Mouse (Mus musculus) hindbrain, embryonic 11.5 days (tissue): ENCODE results near the gene Gm49601. TPM values are rescaled to one million over a fixed set of nuclear protein-coding genes. Genes with fewer than 3 reads are reported as not detected.

Source experiments
- ATAC-seq: fragments of 200-750 bp; cut with Nextera tagmentation; 2 replicates; pipeline ENCODE4 v1.8.0; 2017; ENCODE audit warnings: mild to moderate bottlenecking, moderate TSS enrichment, moderate library complexity; ENCODE audit not compliant: low FRiP score
- DNase-seq: peaks from one replicate; pipeline ENCODE4 v3.0.0-alpha.2; 2015; ENCODE audit warnings: low spot score
- H3K27ac ChIP-seq: fragments of 300-500 bp; sonication (generic); 2 replicates; pipeline ENCODE4 v1.5.1; 2014; ENCODE audit warnings: mild to moderate bottlenecking, low read depth, low read length
- H3K27me3 ChIP-seq: fragments of 300-500 bp; sonication (generic); 2 replicates; pipeline ENCODE4 v1.6.1; 2014; ENCODE audit warnings: mild to moderate bottlenecking, low read length, moderate library complexity, mixed read lengths; ENCODE audit not compliant: control insufficient read depth, insufficient read depth
- H3K36me3 ChIP-seq: fragments of 300-500 bp; sonication (generic); 2 replicates; pipeline ENCODE4 v1.6.1; 2014; ENCODE audit warnings: mild to moderate bottlenecking, low read length, moderate library complexity, mixed read lengths; ENCODE audit not compliant: control insufficient read depth, insufficient read depth
- H3K4me1 ChIP-seq: fragments of 300-500 bp; sonication (generic); replicated peaks from 2 replicates; pipeline ENCODE4 v1.6.1; 2014; ENCODE audit warnings: low read length, mixed read lengths; ENCODE audit not compliant: control insufficient read depth, insufficient read depth
- H3K4me2 ChIP-seq: fragments of 300-500 bp; sonication (generic); replicated peaks from 2 replicates; pipeline ENCODE4 v1.6.1; 2014; ENCODE audit warnings: mild to moderate bottlenecking, low read depth, low read length
- H3K4me3 ChIP-seq: fragments of 300-500 bp; sonication (generic); 2 replicates; pipeline ENCODE4 v1.5.1; 2014; ENCODE audit warnings: low read depth, low read length
- H3K9ac ChIP-seq: fragments of 300-500 bp; sonication (generic); 2 replicates; pipeline ENCODE4 v1.6.1; 2014; ENCODE audit warnings: low read depth, low read length
- H3K9me3 ChIP-seq: fragments of 300-500 bp; sonication (generic); 2 replicates; pipeline ENCODE4 v1.6.1; 2016; ENCODE audit warnings: low read length; ENCODE audit not compliant: control insufficient read depth
- WGBS: fragments of 180-500 bp; shearing (Covaris S2); extraction: QIAGEN DNeasy Blood & Tissue Kit; methylation state at CpG from one replicate; pipeline ENCODE4 v1.1.7; 2014; 5-methylcytosine and 5-hydroxymethylcytosine counted together
- polyA plus RNA-seq: library from polyadenylated mRNA; unstranded; fragments of >200 nt; fragmentation: Nextera tagmentation; extraction: Ambion mirVana; gene quantifications from 2 replicates; pipeline ENCODE4 v1.2.1, GENCODE M21; 2014

Gm49601 gene
- polyA plus RNA-seq, 1 experiment from 2014 or later = 6.0 TPM

DNA sequence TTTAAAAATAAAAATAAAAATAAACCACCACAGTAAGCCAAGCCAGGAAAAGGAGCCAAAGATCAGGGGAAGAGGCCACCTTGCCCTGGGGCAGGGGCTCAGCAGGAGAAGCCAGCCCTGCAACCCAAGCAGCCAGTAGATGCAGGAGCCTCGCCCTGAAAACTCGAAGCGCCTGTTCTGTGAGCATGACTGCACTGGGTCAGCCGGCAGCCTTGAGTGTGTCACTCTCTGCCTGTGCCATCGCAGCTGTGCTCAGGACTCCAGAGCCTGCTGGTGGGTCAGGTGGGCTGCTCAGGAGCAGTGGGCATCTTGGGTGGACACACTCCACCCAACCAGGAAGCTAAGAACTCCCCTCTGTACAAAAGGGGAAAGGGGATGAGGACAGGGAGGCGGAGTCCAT is 19.1 kb upstream of the Gm49601 start:
- Histone ChIP-seq H3K4me2 (no peak overlapping the region), H3K27me3 (no peaks in the 10 kb centered on the region), H3K36me3 (no peaks in the 10 kb centered on the region), H3K9ac (no peak overlapping the region), H3K4me3 (no peak overlapping the region), H3K4me1 (no peaks in the 10 kb centered on the region), H3K27ac (no peak overlapping the region), H3K9me3 (no peaks in the 10 kb centered on the region)
- WGBS = 77% methylated on average over 6 of the region's 6 CpGs
- ATAC-seq = no peak
- no peak for DNase-seq

DNA sequence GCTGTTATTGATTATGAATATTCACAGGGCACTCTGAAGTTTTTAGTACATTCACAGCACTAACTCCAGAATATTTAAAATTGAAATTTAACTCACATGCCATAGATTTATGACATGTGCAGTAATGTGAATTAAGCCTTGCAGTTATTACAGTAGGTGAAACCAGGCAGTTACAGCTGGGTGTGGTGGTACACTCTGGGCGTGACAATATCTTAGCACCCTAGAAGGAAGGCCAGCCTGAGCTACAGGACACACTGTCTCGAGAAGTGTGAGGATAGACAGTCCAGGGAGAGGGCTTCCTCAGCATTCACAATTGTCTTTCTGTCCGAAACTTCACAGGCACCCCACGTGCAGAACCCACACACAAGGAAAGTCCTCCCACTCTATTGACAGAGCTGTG is 18.3 kb upstream of the Gm49601 start:
- DNase-seq = no peak
- H3K9me3 ChIP-seq = no peaks in the 10 kb centered on the region
- no peaks in the 10 kb centered on the region for H3K4me1 ChIP-seq
- no peak overlapping the region for H3K4me2 ChIP-seq
- no peak overlapping the region for H3K27ac ChIP-seq
- WGBS = 78% methylated on average over 4 of the region's 4 CpGs
- H3K27me3 ChIP-seq = no peaks in the 10 kb centered on the region
- ATAC-seq = no peak
- H3K9ac ChIP-seq = no peak overlapping the region
- no peaks in the 10 kb centered on the region for H3K36me3 ChIP-seq
- no peak overlapping the region for H3K4me3 ChIP-seq

DNA sequence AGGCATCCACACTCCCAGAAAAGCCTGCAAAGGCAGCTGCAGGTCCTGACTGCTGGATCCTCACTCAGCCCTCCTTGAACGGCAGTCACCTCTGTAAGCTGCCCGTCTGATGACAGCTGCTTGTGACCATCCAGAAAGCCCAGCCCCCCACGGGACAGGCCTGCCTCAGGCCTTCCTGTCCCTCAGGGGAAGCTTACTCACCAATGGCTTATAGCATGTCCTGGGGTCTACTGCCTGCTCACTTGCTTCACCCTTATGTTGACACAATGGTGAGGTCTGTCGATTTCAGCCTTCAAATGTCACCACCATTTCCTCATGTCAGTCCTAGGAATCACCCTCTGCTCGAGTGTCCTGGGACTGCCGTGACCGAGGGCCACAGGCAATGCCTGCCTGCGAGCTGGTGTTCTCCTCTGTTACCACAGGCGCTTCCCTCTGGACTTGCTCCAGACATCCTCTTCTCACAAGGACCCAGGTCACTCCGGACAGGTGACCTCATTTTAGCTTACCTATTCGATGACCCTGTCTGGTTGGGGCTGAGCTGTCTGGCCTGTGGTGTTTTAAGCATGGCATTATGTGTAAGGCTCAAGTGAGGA is 17.3 kb upstream of the Gm49601 start:
- Histone ChIP-seq H3K36me3 (no peaks in the 10 kb centered on the region), H3K4me1 (no peaks in the 10 kb centered on the region), H3K4me2 (no peak overlapping the region), H3K27ac (no peak overlapping the region), H3K9me3 (no peaks in the 10 kb centered on the region), H3K27me3 (no peaks in the 10 kb centered on the region), H3K4me3 (no peak overlapping the region), H3K9ac (no peak overlapping the region)
- 76% methylated on average over 11 of the region's 11 CpGs for WGBS
- no peak for DNase-seq
- no peak for ATAC-seq

DNA sequence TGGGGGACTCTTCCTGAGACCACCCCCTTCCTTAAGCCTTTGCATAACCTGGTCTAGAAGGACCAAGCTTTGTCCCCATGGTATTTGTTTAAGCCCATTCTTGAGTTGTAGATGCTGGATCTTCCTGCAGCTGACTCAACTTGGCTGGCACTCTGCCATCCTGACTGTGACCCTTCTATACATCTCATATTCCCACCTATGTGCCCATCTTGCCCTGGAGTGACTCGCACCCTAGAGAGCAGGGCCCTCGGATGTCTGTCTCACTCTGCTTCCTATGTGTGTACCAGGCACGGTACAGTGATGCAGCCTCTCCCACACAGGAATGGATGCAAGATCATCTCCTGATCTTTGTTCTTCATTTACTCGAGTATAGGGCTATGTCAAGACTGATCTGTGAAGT is 16.7 kb upstream of the Gm49601 start:
- H3K9me3 ChIP-seq = no peaks in the 10 kb centered on the region
- no peaks in the 10 kb centered on the region for H3K4me1 ChIP-seq
- ATAC-seq (no peak), DNase-seq (no peak)
- no peaks in the 10 kb centered on the region for H3K36me3 ChIP-seq
- no peak overlapping the region for H3K4me2 ChIP-seq
- WGBS = 87% methylated on average over 4 of the region's 4 CpGs
- H3K27me3 ChIP-seq = no peaks in the 10 kb centered on the region
- no peak overlapping the region for H3K27ac ChIP-seq
- no peak overlapping the region for H3K9ac ChIP-seq
- H3K4me3 ChIP-seq = no peak overlapping the region

DNA sequence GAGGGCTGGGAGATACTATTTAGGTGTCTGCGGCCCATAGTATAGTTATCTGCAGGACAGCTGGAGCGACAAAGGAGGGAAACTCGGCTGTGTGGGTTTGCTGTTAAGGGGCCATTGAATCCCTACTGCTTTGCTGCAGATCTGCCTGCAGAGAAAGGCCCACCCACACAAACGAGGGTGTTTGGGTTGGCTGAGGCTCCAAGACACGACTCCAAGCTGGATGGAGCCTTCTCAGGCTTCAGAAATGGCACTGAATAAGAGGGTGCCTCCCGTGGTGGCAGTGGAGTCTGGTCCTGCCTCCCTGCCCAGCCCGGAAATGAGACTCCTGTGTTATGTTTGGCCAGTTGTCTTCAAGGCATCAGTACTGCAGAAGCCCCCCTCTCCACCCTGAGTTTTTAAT is 16.1 kb upstream of the Gm49601 start:
- no peak overlapping the region for H3K4me3 ChIP-seq
- H3K36me3 ChIP-seq = no peaks in the 10 kb centered on the region
- no peaks in the 10 kb centered on the region for H3K9me3 ChIP-seq
- 48% methylated on average over 7 of the region's 7 CpGs for WGBS
- H3K27ac ChIP-seq = no peak overlapping the region
- no peak overlapping the region for H3K4me2 ChIP-seq
- no peaks in the 10 kb centered on the region for H3K27me3 ChIP-seq
- DNase-seq = no peak
- H3K9ac ChIP-seq = no peak overlapping the region
- no peaks in the 10 kb centered on the region for H3K4me1 ChIP-seq
- ATAC-seq = no peak

DNA sequence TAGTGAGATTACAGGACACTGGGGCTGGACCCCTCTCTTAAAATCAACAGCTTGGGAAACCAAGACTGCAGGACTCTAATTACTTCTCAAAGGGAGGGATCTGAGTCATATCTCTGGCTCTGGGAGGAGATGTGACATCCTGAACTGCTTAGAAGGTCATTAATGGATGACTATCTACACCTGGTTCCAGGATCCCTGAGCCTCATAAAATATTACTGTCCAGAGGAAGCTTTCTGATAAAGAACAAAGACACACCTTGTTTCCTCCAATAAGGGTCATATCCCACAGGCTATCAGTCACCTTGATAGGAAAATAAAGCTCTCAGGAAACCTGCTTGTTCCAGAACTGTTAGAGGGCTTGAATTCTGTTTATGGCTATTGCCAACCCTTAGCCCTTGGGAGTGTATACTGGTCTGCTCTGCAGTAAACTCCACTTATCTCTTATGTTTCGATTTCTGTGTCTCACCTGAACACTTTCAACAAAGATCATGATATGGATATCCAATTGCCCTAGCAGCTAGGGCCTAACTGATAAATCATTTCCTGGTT is 13.2 kb upstream of the Gm49601 start:
- WGBS = 84% methylated on average over 1 of the region's 1 CpGs
- ATAC-seq = no peak

DNA sequence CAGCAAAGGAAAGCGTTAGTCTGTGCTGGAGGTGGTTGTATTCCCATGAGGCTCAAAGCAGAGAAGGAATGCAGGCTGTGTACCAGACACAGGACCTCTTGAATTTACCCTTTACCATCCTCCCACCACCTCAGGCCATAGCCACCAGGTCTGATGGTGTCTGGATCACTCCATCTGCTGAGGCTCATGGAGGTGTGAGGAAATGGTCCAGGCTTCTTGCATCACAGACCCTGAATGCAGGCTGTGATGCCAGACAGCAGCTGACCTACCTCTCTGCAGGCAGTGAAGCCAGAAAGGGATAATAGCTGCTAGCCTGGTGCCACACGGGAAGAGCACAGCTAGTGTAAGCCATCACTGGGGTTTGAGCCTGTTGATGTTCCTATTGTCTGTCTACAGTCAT is 12.2 kb upstream of the Gm49601 start:
- 63% methylated on average over 2 of the region's 2 CpGs for WGBS
- no peak overlapping the region for H3K9ac ChIP-seq
- no peak overlapping the region for H3K27ac ChIP-seq
- no peak overlapping the region for H3K4me2 ChIP-seq
- no peaks in the 10 kb centered on the region for H3K9me3 ChIP-seq
- no peak overlapping the region for H3K4me3 ChIP-seq
- H3K4me1 ChIP-seq = no peaks in the 10 kb centered on the region
- H3K36me3 ChIP-seq = no peaks in the 10 kb centered on the region
- ATAC-seq = no peak
- no peak for DNase-seq
- H3K27me3 ChIP-seq = no peaks in the 10 kb centered on the region

More for the DNA sequence above, 13.2 kb upstream of the Gm49601 start:
- Histone ChIP-seq H3K9ac (no peak overlapping the region), H3K27ac (no peak overlapping the region), H3K4me2 (no peak overlapping the region), H3K27me3 (no peaks in the 10 kb centered on the region), H3K4me1 (no peaks in the 10 kb centered on the region), H3K9me3 (no peaks in the 10 kb centered on the region), H3K4me3 (no peak overlapping the region), H3K36me3 (no peaks in the 10 kb centered on the region)
- DNase-seq = no peak

DNA sequence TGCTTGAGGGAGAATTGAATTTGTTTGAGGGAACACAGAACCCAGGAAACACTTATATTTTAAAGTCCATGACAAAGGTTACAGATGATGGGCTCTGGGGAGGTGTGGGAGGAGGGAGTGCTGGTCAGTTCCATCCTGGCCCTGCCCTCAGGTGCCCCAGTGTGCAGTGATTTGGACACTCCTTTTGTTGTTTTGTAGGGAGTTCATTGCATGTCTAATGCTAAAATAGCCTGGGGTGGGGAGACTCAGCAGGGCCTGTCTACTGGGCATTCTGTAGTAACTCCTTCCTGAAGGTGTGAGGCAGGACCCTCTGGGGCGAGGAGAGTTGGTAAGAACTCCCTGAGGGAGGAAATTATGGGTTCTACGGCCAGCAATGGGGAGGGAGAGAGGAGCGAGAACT is 10.6 kb upstream of the Gm49601 start:
- no peaks in the 10 kb centered on the region for H3K4me1 ChIP-seq
- H3K27ac ChIP-seq = no peak overlapping the region
- no peak overlapping the region for H3K4me3 ChIP-seq
- H3K4me2 ChIP-seq = no peak overlapping the region
- no peak overlapping the region for H3K9ac ChIP-seq
- H3K27me3 ChIP-seq = no peaks in the 10 kb centered on the region
- WGBS = 52% methylated on average over 3 of the region's 3 CpGs
- H3K36me3 ChIP-seq = no peaks in the 10 kb centered on the region
- ATAC-seq (no peak), DNase-seq (no peak)
- H3K9me3 ChIP-seq = no peaks in the 10 kb centered on the region

DNA sequence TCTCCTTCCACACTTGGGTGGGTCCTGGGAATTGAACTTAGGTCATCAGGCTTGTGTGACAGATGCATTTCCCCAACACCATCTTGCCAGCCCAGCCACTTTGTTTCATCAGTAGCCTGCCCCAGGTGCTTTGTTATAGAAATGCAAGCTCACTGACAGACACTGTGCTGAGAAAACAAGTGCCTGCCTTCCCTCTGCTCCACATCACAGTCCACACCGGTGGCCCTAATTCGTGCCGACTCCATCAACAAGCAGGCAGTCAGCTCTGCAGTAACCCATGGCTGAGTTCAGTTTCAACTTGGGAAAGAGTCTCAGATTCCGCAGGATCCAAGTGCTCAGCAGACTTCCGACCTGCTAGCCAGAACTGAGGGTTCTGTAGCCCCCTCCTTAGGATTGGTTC is 10.2 kb upstream of the Gm49601 start:
- WGBS = 77% methylated on average over 5 of the region's 5 CpGs
- Histone ChIP-seq H3K27ac (no peak overlapping the region), H3K27me3 (no peaks in the 10 kb centered on the region), H3K36me3 (no peaks in the 10 kb centered on the region), H3K9ac (no peak overlapping the region), H3K4me2 (no peak overlapping the region), H3K4me1 (no peaks in the 10 kb centered on the region), H3K9me3 (no peaks in the 10 kb centered on the region), H3K4me3 (no peak overlapping the region)
- DNase-seq = no peak
- ATAC-seq = no peak
